Mouse (Mus musculus): ENCODE data around the gene Olfr1183.
"Not testable (repeated sequence)": the region's sequence is repeated elsewhere in the genome, so short reads cannot be mapped to it uniquely, and the experiment has no call there.

The Olfr1183 gene

DNA sequence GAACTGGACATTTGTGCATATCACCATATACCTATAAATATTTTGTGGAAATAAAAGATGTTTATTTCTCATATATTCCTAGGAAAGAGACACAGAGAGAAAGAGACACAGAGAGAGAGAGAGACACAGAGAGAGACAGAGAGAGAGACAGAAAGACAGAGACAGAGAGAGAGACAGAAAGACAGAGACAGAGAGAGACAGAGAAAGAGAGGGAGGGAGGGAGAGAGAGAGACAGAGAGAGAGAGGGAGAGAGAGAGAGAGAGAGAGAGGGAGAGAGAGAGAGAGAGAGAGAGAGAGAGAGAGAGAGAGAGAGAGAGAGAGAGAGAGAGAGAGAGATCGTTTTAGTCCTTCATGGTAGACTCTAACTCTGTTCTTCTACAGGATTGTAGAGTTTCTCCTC, at the start of gene Olfr1183:
TSS of gene Olfr1183 (plus strand) at position 301 of the 400 bp plus-strand sequence.
- DNase-seq = not testable (repeated sequence)

- no peak for DNase-seq
These were observed 48.3 kb upstream of the Olfr1183 start, which contains the start of gene Olfr1179 for GRCm38 (mm10) chr2:88406353-88406752. Olfr1179 (minus strand) TSS chr2:88406453.

- DNase-seq = no peak
These were observed 35.6 kb upstream of the Olfr1183 start, which contains the start of gene Olfr1180 for GRCm38 (mm10) chr2:88419051-88419450. Olfr1180 (minus strand) TSS chr2:88419151.

- no peak for DNase-seq
These were observed 28.6 kb upstream of the Olfr1183 start, which contains the start of gene Olfr1181 for GRCm38 (mm10) chr2:88426071-88426470. Olfr1181 (minus strand) TSS chr2:88426171.

DNA sequence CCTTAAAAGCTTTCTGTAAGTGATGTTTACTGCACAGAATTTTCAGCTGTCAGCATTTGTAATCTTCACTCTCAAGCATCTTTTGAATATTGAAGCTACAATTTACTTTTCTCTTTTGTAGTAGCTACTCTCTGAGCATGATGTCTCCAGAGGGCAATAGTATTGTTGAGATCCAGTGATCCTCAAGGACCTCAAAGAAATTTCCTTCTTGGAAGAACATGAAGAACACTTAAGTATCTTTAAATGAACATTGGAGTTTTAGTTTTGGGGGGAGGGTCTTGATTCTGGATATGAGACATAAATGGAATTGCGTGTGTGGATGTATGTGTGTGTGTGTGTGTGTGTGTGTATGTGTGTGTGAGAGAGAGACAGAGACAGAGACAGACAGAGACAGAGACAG, 5.6 kb upstream of the Olfr1183 start, which contains the start of gene Gm13757:
TSS of gene Gm13757 (minus strand) at position 101 of the 400 bp plus-strand sequence.
- no peak for DNase-seq

DNA sequence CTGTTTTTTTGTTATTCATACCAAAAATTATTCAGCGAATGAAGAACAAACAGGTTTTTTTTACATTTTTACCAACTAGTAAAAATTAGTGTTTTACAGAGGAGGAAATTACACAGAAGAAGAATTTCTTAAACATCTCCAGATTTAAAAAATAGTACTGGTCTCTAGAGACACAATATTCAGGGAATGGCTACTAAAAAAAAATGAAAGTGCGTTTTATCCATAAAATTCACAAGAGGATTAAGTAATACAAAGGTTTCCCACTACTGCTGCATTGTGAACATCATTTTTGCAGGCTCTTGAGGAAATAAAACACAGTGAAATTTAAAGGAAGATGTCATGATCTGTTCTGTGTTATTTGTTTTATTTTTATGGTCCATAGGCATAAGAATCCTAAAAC, 28.6 kb downstream of the Olfr1183 start, which contains the start of gene Olfr1184:
TSS of gene Olfr1184 (plus strand) at position 301 of the 400 bp plus-strand sequence.
- DNase-seq = no peak

DNA sequence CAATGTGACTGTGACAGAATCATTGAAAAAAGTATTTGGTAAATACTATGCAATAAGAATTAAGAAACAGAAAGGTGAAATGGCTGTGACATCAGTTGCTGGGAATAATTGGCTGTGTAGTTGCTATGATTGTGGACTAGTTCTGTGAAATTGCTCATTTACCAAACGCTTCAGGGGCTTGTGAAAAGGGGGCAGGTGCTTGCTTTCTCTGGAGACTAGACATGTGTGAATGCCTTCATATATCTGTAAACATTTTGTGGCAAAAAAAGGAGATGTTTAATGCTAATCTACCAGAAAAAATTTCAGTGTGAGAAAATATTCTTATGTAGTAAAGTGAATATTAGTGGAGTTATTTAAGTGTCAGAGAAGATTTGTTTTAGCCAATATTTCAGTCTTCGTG, 38.4 kb downstream of the Olfr1183 start, which contains the start of gene Olfr1185-ps1:
TSS of gene Olfr1185-ps1 (plus strand) at position 301 of the 400 bp plus-strand sequence.
- DNase-seq = no peak

GRCm38 (mm10) chr2:88518251-88518650, 63.6 kb downstream of the Olfr1183 start, which contains the start of gene Olfr1186:
Olfr1186 (plus strand) TSS chr2:88518551.
- no peak for DNase-seq

All from lung, postnatal 14 days (tissue).